12 mouse cellular contexts compared by ENCODE assay signal in genomic region chr9:95450586-95450985, GRCm38 (mm10).
"Had no signal": no experiment of that assay in that cellular context is flagged by ENCODE, and none has a peak within 500 bp of the region (broad histone marks: within the 10 kb centered on the region; RNA-seq: fewer than 3 reads in every experiment).

No protein-coding gene starts in this region.

- H3K9ac ChIP-seq: liver, embryonic 13.5 days had no signal

- H3K4me3 ChIP-seq: left cerebral cortex, adult 2 months; liver, embryonic 13.5 days had no signal

- H3K4me2 ChIP-seq: liver, embryonic 13.5 days; midbrain, embryonic 11.5 days had no signal

- H3K27me3 ChIP-seq: liver, embryonic 13.5 days had no signal

- DNase-seq: kidney, postnatal 10 days; kidney, postnatal 36 days; layer of hippocampus, postnatal 36 days; liver, embryonic 13.5 days; lung, adult 2 months; lung, postnatal 14 days; lung, postnatal 4 days; midbrain, embryonic 14.5 days; thymus, adult 18-20 months; thymus, postnatal 36 days had no signal

- H3K4me1 ChIP-seq: liver, embryonic 13.5 days had no signal

- H3K9me3 ChIP-seq: liver, embryonic 13.5 days had no signal

- H3K27ac ChIP-seq: left cerebral cortex, adult 2 months; liver, embryonic 13.5 days had no signal
